Mouse (Mus musculus) CD4-positive, CD25-positive, alpha-beta regulatory T cell, adult 4 months (primary cell): ENCODE measurements around the gene Socs7. TPM values are rescaled to one million over a fixed set of nuclear protein-coding genes. Genes with fewer than 3 reads are reported as not detected.

Source experiments
- ATAC-seq: one replicate; pipeline ENCODE4 v1.8.0; 2017
- polyA plus RNA-seq, 2 experiments: library from polyadenylated mRNA; unstranded; fragments of 100-300 nt; shearing (Covaris generic); gene quantifications; one replicate each; pipeline ENCODE4 v1.2.1; 2017

Gene Socs7
- polyA plus RNA-seq, 2 experiments from 2014 or later, result 7.6 to 8.4 TPM

DNA sequence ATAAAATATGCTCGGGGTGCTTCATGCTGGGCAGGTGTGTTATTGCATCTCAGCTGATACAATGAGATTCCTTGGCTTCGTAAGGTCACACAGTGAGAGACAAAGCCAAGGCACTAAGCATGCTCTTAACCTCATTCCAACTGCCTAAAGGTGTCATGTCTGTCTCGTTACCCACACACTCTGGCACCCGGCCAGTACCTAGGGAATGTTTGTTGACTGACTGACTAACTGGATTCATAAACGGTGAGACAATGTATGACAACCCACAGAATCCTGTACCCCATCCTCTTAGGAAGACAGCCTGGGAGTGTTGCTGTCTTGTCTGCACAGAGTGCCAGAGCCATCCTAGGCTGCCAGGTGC lies 57.2 kb downstream of the Socs7 start:
- no peak for ATAC-seq

DNA sequence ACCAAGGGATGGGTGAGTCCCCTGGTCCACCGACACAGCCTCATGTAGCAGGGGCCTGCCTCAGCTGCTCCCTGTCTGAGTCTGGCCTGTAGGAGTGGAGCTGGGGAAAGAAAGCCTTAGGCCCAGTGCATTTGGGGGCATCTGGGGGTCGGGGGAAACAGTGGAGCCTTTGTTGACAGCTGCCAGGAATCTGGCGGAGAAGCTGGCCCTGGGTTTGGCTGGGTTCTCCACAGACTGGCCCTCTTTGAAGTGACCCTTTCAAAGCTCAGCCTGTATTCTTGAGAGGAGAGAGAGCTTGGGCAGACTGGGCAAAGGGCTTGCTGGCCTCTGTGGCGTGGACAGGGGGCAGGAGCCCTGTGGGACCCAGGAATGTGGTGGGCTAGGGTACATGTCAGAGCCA lies 60.2 kb downstream of the Socs7 start:
- ATAC-seq, result no peak

DNA sequence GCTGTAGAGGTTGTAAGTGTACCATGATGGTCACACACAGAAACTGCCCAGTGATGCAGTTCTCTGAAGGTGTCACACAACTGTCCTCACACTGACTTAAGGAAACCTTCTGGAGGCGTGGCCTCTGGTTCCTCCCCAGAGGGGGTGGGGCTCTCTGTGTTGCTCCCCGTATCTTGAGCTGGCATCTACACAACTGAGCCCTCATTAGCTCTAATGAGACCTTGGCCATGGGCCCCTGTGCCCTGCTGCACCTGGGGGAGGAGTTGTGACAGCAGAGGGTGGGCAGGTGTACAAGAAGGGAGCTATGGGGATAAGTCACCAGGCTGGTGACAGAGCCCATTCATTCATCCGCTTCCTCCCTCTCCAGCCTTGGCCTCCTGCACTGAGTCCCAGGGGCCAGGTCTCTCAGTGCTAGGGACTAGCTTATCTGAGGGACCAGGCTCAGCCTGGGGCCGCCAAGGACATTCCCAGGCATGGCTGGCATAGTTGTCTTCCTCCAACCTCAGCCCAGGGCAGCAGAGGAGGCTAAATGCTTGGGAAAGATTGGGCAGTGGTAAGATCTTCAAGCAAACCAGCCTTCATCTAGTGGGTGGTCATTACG lies 61.8 kb downstream of the Socs7 start:
- no peak for ATAC-seq

DNA sequence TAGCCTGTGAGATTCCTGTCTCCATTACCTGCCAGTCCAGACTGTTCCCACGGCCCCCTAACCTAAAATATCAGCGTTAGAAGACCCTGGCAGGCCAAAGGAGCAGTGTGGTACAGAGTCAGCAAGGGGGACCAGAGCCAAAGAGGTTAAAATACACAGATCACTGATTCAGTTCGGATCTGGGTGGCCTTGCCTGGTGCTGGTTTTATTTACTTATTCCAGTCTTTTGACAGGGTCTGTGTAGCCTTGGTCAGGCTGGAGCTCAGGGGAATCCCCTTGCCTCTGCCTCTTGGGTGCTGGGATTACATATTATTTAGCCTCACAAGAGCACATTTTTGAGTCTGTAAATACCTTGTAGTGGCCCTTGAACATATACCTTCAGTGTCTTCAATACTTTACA lies 62.5 kb downstream of the Socs7 start:
- no peak for ATAC-seq

DNA sequence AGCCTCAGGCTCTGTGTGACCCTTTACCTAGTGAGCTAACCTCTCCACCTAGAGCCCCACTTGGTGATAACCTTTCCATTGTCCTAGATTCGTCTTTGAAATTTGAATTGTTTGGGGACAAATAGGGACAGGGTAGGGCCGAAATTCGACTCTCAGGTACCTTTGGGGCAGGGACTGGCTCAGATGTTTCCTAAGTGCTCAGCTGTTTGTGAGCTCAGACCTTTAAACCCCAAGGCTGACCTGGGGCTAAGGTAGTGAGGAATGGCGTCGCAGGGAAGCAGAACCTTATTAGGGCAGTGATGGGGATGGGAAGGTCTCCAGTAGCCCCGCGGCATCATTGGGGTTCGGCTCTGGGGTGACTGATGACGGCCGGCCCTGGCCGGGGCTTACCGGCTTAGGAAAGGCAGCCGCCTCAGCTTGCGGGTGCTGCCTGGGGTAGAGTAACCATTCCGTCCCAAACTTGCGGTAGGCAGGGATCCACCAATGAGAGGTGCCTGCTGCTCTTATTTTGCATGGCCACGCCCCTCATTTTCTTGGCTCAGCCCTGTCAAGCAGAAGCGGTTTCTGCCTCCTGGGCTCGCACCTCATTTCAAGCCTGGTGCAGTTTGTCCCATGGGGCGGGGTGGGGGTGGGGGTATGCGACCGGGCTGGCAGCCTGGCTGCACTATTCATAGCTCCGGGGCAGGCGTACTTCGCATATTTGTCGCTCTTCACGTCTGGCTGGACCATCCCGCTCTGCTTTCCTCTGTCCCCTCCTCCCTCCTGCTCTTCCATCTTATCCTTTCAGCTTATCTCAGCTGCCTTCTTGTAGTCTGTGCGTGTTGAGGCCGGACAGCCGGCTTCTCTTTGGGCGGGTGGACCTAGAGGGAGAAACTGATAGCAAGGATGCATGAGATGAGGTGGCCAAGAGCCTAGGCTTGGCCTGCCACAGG lies 65.7 kb downstream of the Socs7 start:
- ATAC-seq, result no peak

DNA sequence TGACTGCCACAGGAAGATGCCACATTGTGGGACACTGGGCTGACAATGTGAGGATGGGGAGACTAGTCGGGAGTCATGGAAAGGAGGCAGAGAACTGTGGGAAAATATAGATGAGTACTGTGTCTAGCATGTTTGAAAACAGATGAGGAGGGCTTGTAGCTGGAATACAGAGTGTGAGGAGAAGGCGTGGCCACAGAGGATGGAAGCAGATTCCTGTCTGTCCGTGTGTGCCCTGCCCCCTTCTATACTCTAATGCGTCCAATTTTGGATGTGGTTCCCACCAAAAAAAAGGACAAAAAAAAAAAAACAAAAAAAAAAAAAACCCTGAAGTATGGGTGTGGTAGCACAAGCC lies 66.4 kb downstream of the Socs7 start:
- ATAC-seq, result no peak

DNA sequence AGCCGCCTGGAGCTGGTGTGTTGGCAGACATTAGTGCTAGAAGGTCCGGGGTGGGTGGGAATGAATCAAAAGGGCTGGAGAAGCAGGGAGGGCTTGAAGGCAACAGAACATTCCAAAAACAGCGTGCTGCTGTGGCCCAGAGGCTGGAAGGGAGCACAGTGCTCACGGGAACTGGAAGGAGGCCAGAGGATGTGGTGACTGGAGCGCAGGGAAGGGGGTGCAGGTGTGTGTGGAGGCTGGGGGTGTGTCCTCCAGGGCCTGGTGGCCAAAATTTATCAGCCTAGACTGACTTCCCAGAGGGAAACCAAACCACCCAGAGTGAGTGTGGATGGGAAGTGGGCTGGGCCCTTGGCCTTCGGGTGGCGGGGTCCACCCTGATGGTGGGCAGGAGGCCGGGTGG lies 67.3 kb downstream of the Socs7 start:
- no peak for ATAC-seq

DNA sequence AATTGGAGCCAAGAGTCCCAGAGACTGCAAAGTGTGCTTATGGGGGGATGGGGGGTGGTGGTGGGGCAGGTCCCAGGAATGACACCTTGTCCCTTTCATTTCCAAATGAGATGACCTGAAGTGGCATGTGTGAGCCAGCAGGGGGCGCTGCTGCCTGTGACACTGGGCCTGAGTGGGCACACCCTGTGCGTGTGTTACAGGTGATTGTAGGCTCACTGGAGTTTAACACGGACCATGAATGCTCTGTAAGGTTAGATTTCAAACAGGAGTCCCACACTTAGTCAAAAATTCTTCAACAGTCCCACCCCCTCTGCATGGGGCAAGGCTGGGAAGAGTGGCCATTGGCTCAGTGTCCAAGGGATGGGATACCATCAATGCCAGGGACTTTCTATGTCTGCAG lies 69.7 kb downstream of the Socs7 start:
- ATAC-seq, result peak; percentile 37

DNA sequence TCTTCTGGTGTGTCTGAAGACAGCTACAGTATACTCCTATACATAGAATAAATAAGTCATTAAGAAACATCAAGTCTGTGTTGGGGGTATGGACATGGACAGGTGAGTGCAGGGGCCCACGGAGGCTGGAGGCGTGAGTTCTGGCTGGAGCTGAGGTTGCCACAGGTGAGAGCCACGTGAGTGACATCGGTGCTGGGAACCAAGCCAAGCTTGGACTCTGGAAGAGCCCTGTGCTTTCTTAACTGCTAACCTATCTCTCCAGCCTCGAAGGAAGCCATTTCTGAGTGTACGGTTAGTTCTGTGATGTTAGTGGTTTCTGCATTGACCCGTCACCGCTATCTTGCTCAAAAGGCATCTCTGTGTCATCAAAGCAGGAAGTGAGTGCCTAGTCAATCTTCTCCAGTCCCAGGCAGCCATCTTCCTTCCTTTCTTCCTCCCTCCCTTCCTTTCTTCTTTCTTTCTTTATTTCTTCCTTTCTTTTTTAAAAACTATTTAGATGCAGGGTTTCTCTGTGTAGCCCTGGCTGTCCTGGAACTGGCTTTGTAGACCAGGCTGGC lies 70.7 kb downstream of the Socs7 start:
- no peak for ATAC-seq

DNA sequence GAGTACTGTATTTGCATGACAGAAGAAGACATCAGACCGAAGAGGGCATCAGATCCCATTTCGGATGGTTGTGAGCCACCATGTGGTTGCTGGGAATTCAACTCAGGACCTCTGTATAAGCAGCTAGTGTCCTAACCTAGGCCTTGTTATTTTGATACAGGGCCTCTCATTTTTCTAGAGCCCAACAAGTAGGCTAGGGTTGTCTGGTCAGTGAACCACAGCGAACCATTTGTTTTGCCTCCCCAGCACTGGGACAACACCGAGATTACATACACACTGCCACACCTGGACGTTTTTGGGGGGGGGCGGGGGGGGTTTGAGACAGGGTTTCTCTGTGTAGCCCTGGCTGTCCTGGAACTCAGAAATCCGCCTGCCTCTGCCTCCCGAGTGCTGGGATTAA lies 71.8 kb downstream of the Socs7 start:
- no peak for ATAC-seq

DNA sequence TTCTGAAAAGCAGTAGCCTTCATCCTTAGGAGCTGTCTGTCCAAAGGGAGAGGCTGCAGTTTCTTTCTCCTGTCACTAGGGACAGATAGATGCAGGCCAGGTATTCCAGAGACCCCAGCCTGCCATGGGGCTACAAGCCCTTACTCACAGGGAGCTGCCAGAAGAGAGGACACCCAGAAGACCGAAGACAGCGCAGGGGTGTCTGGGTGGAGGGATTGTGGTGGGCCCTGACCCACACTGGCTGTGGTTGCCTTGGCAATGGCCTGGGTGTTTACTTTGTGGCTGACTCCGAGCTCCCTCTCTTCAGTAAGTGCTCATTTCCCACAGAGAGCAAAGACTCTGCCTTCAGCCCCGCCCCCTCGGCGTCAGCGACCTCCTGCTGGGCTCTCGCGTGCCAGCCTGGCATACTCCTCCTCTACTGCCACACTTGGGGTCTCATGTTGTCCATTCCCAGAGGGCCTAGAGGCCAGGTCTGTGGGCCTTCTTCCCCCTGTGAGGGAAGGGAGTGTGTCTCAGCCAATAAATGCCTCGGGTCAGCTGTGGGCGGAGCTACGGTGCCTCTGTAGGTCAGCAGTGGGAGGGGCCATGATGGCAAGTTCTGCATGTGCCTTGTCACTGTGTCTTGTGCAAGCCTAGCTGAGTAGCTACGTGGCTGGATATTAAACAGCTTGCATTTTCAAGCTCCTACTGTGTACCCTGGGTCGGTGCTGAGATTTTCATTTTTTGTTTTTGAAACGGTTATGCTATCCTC lies 72.5 kb downstream of the Socs7 start:
- peak; percentile 83 for ATAC-seq

DNA sequence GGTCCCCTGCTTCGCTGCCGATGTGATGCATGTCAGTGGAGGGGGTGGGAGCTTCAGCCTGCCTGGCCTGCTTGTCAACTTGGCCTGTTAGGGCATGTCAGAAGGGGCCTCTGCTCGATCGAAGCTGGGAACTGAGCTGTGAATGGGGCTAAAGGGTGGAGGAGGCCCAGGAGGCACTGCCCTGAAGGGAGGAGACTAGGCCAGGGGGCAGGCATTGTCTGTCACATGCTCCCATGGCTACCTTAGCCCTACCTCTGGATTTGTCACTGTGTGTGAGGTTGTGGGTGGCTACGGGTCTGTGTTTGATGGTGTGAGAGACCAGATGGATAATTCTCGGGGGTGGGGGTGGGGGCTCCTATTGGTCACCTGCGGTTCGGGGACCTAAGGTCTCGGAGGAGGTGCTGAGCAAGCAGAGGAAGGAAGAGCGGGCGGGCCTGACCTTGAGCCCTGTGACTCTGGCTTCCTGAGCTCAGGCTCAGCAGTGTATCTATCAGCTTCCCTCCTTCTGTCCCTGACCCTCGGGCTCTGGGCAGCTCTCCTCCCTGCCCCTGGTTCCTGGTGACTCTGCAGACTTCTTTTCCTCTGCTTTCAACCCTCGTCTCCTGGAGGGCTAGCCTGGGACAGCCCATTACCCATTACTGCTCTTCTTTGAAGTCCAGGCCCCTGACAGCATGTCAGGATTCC lies 73.6 kb downstream of the Socs7 start:
- ATAC-seq, result no peak

DNA sequence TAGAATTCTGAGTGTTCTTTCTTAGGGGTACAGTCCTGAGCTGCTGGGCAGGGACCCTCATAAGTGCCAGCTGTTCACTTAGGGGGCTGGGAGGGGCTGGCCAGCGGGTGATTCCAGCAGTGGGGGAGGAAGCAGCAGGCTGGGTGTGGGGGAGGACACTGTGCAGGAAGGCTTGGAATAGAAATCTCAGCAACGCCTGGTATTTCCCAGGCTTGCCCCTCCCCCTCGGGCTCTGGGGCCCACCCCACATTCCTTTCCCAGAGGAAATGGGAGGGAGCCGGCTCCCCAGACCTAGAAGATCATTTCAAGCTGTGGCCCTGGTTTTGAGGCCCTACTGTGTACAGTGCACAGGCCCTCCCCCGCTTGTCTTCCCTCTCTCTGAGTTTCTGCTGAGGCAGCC lies 75.4 kb downstream of the Socs7 start:
- ATAC-seq, result no peak

DNA sequence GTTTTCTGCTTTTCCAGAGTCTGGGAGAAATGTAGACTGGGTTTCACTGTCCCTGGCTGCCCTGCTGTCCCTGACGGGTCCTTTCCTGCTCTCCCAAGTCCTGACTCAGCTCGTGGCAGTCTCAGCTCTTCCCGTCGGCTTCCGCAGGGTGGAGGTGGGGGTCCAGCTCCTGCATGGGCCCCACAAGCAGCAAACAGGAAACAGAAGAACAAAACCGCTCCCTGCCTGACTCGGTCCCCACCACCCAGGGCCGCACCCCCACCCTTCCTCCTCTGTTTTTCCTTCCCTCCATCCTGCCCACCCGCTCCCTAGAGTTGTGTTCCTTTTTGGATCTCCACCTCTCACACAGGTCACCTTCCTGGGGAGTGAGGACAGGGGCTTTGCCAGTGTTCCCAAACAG lies 76.5 kb downstream of the Socs7 start:
- ATAC-seq, result no peak

DNA sequence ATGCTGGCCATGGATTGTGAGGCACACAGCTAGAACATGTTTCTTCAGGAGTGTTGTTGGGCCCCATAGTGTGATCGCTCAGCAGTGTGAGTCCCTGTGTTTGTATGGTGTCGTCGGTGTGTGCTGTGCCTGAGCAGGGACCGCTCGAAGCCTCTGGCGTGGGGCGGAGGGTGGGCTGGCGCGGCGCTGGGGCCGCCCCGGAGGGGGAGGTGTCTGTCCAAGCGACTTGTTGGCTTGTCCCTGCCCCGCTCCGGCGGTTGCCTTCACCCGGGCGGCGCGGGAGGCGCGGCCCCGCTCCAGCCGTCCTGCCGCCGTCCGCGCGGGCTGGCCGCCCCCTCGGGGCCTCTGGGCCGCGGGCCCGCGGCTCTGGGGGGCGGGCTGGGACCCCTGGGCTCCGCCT lies 77.6 kb downstream of the Socs7 start:
- no peak for ATAC-seq

DNA sequence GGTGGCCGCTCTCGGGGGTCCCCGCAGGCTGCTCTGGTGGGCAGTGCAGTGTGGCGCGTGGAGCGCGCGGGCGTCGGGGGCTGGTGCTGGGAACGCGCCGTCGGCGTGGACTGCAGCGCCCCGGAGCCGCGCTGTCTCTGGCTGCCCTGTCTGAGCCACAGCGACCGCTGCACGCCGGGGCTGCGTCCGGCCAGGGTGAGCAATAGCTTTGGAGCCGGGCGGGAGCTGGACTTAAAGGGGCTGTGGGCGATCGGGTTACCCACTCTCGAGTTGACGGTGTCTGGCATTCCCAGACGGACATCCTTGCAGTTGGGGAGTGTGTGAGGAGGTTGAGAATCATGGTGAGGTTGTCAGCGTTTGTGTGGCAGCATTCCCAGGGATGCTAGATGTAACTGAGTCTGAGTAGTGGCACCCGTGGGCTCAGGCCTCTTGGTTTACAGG lies 78.1 kb downstream of the Socs7 start:
- no peak for ATAC-seq

DNA sequence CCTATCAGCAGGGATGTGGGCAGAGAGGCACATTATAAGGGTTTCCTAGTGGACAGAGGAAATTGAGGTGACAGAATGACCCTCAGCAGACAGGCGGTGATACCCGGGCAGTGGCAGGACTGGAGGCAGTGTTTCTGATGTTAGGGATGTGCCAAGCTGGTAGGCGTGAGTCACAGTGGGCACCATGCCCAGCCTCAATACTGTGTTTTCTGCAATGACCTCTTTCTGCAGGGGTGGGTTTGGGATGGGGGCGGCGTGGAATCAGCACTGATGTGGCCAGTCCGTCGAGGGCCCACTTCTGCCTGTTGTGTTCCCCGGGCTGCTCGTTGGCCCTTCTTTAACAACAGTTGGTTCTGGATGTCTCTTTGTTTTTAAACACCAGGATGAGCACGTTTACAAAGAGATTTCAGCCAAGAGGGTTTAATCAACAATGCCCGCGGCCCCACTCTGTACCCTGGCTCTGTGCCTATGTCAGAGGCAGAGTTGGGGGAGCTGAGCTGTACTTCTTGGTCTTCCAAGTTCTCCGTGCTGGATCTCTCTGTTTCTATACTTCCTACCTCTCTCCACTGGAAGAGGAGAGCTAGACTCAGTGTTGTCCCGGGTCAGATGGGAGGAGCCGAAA lies 78.8 kb downstream of the Socs7 start:
- no peak for ATAC-seq

DNA sequence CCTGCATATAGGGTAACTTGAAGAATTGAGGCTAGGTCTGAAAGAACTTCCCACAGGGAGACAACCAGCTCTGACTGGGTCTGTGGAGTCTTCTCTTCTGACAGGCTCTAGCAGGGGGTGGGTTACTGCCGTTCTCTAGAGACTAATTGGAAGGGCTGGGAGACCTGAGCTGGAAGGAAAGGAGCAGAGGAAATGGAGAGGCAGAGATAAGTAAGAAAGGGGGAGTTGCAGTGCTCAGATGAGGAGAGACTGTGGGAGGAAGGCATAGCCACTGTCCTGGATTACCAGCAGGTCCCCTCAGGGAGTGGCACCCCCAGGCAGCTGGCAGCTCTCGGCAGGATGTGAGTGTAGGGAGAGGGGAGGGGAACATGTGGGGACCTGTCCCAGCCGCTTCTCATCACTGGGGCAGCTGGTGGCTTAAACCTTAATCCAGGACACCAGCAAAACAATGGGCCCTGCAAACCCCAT lies 79.3 kb downstream of the Socs7 start:
- no peak for ATAC-seq

DNA sequence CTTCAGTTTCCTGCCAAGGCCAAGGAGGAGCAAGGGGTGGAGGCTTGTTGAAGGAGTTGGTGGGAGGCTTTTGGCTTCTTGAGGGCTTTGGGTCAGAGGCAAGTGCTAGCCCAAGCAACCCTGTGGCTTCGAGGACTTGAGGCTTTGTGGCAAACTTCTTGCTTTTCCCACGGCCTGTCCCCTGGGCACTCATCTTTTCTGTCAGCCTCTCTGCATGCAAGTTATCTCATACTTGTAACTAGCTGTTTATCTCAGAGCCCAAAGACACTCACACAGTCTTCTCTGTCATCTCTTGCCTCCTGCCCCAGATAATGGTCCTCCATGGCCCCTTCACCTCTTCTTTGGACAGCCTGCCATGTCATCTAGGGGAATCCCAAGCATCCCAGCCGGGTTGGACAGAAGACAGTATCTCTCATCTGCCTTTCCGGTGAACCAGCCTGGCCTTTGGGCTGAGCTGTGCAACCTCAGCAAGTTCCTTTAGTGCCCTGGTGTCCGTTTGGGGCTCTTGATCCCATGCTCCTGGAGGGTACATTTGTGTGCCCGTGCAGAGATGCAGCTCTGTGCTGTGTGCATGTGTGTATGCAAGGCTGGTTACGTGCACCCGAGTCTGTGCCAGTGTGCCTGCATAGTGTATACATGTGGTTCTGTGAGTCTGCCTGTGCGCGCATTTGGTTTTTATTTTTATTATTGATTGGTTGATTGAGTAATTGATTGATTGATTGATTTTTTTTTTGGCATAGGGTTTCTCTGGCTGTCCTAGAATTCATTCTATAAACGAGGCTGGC lies 80.7 kb downstream of the Socs7 start:
- no peak for ATAC-seq

DNA sequence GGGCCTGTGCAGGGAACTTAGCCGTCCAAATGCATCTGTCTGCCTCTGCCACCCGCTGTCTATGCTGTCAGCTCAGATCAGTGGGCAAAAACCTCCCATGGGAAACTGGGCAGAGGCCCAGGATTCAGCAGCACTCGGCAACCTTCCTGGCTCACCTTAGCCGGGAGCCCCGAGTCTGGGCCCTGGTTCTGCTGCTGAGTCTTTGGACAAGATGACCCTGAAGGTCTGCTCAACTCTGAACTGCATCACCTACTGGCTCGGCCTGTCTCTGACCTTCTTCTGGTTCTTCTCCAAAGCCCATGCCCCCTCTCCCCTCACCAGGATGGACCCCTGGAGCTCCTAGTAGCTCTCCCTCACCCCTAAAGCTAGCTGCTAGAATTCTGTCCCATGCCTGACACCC lies 83.2 kb downstream of the Socs7 start:
- ATAC-seq, result no peak

DNA sequence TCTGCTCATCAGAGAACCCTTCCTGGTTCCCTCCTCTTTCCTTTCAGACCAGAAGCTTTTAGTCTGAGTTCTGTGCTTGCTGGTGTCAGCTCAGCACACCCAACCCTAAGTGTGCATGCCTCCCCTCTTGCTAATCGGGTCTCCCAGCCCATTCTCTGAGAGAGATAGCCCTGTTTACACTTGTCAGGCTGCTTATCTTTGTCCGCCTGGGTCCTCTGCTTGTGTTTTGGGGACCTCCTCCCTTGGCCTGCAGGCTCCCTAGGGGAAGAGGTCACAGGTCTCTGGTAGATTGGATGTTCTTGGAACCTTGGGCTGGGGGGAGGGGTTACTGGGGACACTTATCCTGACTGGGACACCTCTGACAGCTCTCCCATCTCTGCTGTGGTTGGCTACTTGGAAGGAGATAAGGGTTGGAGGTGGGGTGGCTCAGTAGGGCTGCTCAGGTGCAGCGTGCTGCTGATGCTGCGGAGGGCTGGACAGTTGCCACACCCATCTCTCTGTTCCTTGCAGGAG lies 83.7 kb downstream of the Socs7 start:
- ATAC-seq, result no peak
